Mouse (Mus musculus): ENCODE measurements around the gene Lmx1a. TPM values are rescaled to one million over a fixed set of nuclear protein-coding genes. Genes with fewer than 3 reads are reported as not detected.

Lmx1a gene
- polyA plus RNA-seq (2017; shearing (Covaris generic)) = not detected

GRCm38 (mm10) chr1:167689232-167689261 is at the start of gene Lmx1a:
TSS of gene Lmx1a (plus strand) at chr1:167689237.

Other genes starting within 250 kb of the Lmx1a start
- not detected for gene Lrrc52, start 222.5 kb upstream of the Lmx1a start, polyA plus RNA-seq (2017; shearing (Covaris generic))
- not detected for gene Rxrg, start 90.9 kb upstream of the Lmx1a start, polyA plus RNA-seq (2017; shearing (Covaris generic))

All from CD4-positive, CD25-positive, alpha-beta regulatory T cell, adult 9 weeks (primary cell).